Mouse (Mus musculus): ENCODE data around the gene Rpap2. TPM values are rescaled to one million over a fixed set of nuclear protein-coding genes. Genes with fewer than 3 reads are reported as not detected.

Rpap2 gene
- polyA plus RNA-seq, 1 experiment from 2014 or later, result 20.2 TPM

DNA sequence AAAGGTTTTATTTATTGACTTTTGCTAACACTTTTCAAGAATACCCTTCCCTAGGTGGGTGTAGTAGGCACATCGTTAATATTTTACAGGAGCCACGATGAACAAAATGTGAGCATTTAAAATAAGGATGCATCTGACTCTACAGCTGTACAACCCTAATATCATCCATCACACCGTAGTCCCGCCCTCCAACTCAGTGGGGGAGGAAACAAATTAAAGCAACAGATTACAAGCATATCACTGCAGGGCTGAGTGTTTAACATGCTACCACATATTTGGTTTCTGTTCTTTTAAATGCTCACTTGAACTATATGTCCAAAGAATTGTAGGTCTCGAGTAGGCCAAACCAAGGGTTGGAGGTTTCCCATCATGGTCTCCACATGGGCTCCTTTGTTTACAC lies 90.0 kb downstream of the Rpap2 start:
- no peak for DNase-seq (ENCODE audit: low spot score)

DNA sequence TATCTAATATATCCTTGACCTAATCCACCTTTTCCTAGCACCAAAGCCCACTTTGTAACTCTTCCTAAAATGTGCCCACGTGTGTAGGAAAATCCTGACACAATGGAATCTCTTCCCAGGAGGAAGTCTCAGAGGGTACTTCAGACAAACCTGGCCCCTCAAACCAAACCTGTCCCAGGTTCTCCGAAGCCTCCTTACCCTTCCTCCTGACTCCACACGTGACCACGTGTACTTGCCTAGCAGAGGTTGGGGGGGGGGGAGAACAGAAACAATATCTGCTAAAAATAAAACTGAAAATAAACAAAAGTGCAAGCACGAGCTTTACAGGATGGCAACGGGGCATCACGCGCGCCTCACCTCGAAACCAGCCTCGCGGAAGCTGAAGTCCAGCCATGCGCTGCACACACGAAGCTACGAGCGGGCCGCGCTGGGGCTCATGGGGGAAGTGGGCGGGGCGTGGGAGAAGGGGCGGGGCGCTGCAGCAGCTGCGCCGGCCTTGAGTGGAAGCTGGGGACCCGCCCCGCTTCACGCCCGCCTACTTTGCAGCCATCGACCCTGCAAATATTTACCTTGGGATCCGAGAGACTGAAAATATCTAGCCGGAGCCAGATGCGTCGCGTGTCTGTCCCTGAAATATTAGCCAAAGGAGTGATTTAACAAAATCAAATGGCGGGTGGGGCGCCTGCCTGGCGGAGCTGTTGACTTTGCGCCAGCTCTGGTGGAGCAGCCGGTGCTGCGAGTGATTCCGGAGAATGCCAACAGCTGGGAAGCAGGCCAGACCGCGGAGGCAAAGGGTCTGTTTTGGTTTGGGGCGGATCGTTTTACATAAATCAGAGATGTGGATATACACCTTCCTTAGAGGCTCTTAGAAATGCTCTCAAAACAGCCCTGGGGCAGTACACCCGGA lies 90.7 kb downstream of the Rpap2 start:
- DNase-seq (ENCODE audit: low spot score), result peak; percentile 92

DNA sequence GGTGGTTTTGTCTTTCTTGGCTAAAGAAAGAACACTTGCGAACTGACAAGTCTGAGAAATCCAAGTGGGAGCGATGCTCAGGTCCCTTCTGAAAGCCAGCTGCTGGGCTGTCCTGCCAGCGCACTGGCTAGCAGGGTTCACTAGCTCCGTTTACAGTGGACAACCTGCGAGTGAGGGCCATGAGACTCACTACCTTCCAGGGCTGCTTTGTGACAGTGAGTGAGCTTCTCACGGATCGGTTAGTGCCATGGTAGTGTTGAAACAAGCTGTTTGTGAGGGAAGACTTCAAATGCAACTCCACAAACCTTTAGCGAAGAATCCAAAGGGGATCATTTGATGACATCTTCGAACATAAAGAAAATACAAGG lies 91.3 kb downstream of the Rpap2 start:
- no peak for DNase-seq (ENCODE audit: low spot score)

DNA sequence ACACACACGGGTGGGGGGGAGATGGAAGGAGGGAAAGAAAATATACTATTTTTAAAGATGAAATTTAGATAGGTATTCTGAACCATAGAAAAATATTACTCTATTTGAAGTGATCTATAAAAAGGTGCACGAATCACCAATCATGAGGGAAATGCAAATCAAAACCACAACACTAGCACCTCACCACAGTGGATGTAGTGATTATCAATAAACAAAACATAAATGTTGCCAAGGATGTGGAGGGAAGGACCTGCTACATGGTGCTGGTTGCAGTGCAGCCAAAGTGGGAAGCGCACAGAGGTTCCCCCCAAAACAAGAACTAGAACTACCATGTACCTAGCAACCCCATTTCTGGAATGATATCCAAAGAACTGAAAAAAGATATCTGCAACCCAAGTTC lies 97.8 kb downstream of the Rpap2 start:
- no peak for DNase-seq (ENCODE audit: low spot score)

DNA sequence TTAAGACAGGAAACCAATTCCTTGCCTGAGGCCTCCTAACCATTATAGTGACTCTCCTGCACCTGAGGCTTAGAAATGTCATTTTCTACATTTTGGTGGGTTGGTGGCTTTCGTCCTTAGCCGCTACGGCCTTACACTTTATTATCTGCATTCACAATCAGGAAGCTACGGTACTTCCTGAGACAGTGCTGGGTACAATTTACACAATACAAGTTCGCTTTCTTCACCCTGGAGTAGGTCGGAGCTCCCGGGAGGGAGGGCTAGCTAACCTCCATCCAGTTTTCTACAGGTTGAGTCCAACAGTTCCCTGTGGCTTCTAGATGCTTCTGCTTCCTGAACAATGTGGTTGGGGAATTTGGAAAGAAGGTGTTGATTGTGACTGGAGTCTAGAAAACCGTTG lies 101.7 kb downstream of the Rpap2 start:
- DNase-seq (ENCODE audit: low spot score), result no peak

DNA sequence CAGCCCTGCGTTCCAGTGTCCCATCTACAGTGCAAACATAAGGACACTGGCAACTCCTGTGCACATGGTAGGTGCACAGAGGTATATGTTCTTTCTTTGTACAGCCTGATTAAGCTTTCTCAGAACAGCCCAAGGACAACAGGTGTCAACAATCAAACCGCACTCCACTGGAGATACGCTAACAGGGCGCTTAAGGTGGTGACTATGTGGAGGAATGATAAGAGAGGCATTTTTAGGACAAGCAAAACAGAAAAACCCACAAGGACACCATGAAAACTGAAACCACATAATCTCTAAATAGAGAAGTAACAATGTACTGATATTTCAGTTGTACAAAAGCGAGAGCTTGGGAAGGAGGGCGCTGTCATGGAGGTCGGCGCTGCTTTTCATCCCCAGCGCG lies 103.7 kb downstream of the Rpap2 start:
- peak; percentile 58 for DNase-seq (ENCODE audit: low spot score)

DNA sequence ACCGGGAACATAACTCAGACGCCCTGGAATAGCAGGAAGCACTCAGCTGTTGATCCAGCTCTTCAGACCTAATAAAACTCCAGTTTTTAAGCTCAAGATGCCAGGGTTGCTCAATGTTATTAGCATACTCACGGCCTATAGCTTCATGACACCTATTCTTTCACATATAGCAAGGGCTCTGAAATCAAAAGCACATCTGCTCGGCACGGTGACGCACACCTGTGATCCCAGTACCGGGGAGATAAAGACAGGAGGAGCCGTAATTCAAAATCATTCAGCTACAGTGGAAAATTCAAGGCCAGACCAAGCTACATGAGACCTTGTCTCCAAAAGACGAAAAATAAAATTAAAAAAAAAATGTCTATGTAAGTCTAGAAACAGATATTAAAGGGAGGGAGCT lies 104.5 kb downstream of the Rpap2 start:
- DNase-seq (ENCODE audit: low spot score), result peak; percentile 53

DNA sequence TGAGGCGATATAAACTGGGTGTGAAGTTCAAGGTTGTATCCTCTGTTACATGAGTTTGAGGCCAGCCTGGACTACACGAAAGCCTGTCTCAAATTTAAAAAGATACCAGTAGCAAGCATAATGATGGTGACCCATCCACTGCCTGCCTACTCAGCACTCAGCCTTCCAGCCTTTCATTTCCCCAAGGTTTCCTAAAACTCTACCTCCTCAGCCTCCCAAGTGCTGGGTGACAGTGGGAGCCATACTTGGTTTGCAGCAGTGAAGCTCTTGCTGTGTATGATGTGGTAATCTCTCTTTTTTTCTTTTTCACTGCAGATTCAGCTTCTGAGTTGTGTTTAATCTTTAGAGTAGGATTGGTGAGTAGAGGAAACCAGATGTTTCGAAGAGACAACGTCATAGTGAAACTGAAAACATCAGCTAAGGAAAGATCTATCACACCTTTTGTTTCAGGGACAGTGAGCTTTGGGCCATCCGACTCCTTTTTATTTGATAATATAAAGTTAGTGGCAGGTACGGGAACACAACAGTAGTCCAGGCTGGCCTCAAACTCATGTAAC lies 106.1 kb downstream of the Rpap2 start:
- DNase-seq (ENCODE audit: low spot score), result peak; percentile 76

DNA sequence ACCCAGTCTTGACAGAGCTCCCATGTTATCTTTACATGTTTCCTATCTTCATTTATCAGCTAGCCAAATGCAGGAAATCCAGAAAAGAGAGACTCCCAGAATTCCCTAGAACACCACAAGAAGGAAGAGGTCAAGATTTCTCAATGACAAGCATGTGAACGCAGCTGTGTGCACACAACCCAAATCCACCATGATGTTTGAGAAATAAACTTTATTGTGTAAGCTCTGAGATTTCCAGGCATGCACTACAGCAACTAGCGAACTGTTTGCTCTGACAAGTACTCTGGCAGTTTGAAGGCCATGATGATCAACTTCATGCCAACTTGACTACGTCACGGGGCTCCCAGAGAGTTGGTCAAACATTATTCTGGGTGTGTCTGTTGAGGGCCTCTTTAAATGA lies 108.6 kb downstream of the Rpap2 start:
- no peak for DNase-seq (ENCODE audit: low spot score)

DNA sequence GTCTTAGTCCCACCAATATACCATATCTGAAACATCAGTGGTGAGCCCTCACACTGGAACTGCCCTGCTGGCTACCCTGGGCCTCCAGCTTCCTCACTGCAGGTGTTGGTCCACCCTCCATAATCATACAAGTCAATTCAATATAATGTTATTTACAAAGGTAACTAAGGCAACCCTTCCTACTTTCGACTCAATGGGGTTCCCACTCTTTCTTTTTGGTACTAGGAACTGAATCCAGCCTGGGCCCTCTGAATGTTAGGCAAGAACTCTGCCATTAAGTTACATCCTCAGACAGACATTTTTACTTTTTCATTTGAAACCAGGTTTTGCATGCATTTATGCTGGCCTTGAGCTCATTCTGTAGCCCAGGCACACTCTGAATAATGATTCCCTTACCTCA lies 109.1 kb downstream of the Rpap2 start:
- no peak for DNase-seq (ENCODE audit: low spot score)

DNA sequence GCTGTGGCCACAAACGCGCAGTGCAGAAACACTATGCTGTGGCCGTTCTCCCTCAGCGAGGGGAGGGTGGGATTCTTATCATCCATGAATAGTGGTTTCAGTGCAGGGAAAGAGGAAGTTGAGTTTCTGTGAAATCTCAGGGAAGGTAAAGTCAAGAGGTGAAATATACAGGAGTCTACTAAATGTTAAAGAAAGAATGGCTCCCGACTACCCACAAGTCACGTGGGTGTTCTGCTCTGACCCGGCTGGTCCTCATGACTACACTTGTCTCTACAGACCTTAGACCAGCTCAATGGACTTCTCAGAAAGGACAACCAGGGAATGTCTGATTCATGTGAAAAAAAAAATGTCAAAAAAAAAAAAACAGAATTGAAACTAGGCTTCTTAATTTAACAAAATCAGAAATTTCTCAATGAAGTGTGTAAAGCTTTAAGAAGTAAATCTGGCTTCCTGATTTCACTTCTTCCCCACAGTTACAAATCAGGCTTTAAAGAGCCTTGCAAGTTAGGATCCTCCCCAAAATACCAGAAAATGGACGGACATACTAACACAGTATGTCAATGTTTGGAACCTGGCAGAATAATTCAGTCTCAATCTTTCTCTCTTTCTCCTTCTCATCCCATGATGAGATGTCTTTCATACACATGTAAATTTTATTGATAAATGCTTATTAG lies 111.1 kb downstream of the Rpap2 start:
- DNase-seq (ENCODE audit: low spot score), result no peak

Other genes starting within 250 kb of the Rpap2 start
- gene Ephx4, start 194.6 kb upstream of the Rpap2 start, polyA plus RNA-seq (2015; fragmentation: Nextera tagmentation; extraction: Ambion mirVana), result 1.6 and 2.3 TPM in 2 replicates
- not detected in 2 replicates for gene Lpcat2b, start 165.8 kb upstream of the Rpap2 start, polyA plus RNA-seq (2015; fragmentation: Nextera tagmentation; extraction: Ambion mirVana)
- 10.0 and 10.8 TPM in 2 replicates for gene Btbd8, start 159.4 kb upstream of the Rpap2 start, polyA plus RNA-seq (2015; fragmentation: Nextera tagmentation; extraction: Ambion mirVana)
- gene Gm42669, start 89.8 kb upstream of the Rpap2 start, polyA plus RNA-seq (2015; fragmentation: Nextera tagmentation; extraction: Ambion mirVana), result 0.09 and 0.27 TPM in 2 replicates
- 0.03 and 0.09 TPM in 2 replicates for gene 1700028K03Rik, start 62.7 kb upstream of the Rpap2 start, polyA plus RNA-seq (2015; fragmentation: Nextera tagmentation; extraction: Ambion mirVana)
- gene Glmn, start 515 bp downstream of the Rpap2 start, polyA plus RNA-seq (2015; fragmentation: Nextera tagmentation; extraction: Ambion mirVana), result 23.6 and 28.4 TPM in 2 replicates
- 39.4 and 42.8 TPM in 2 replicates for gene Gfi1, start 128.7 kb downstream of the Rpap2 start, polyA plus RNA-seq (2015; fragmentation: Nextera tagmentation; extraction: Ambion mirVana)
- gene Ube2d2b, start 232.7 kb downstream of the Rpap2 start, polyA plus RNA-seq (2015; fragmentation: Nextera tagmentation; extraction: Ambion mirVana), result 0.08 TPM in 1 of 2 replicates, not detected in the other

Data from thymus, postnatal 0 days (tissue).